Mouse (Mus musculus): ENCODE results near the gene BC034090.
"Not testable (repeated sequence)": the region's sequence is repeated elsewhere in the genome, so short reads cannot be mapped to it uniquely, and the experiment has no call there.

The BC034090 gene

GRCm38 (mm10) chr1:155192805-155193368 is 51.4 kb downstream of the BC034090 start:
- no peak for DNase-seq (ENCODE audit: low spot score in 2 of 2)

GRCm38 (mm10) chr1:155191671-155192070 is 52.6 kb downstream of the BC034090 start:
- DNase-seq (ENCODE audit: low spot score in 2 of 2) = no peak

GRCm38 (mm10) chr1:155191219-155191618 is 53.0 kb downstream of the BC034090 start:
- no peak for DNase-seq (ENCODE audit: low spot score in 2 of 2)

- DNase-seq (ENCODE audit: low spot score in 2 of 2) = no peak
Observed at GRCm38 (mm10) chr1:155188656-155189055, 55.6 kb downstream of the BC034090 start.

GRCm38 (mm10) chr1:155184191-155184590 is 60.1 kb downstream of the BC034090 start:
- DNase-seq (ENCODE audit: low spot score in 2 of 2) = no peak

GRCm38 (mm10) chr1:155178192-155178924 is 65.9 kb downstream of the BC034090 start:
- no peak for DNase-seq (ENCODE audit: low spot score in 2 of 2)

- DNase-seq (ENCODE audit: low spot score in 2 of 2) = no peak
Observed at GRCm38 (mm10) chr1:155174424-155174823, 69.8 kb downstream of the BC034090 start.

- not testable (repeated sequence) for DNase-seq (ENCODE audit: low spot score in 2 of 2)
Observed at GRCm38 (mm10) chr1:155173644-155174016, 70.6 kb downstream of the BC034090 start.

GRCm38 (mm10) chr1:155172895-155173643 is 71.2 kb downstream of the BC034090 start:
- no peak for DNase-seq (ENCODE audit: low spot score in 2 of 2)

- no peak for DNase-seq (ENCODE audit: low spot score in 2 of 2)
Observed at GRCm38 (mm10) chr1:155169935-155170334, 74.3 kb downstream of the BC034090 start.

GRCm38 (mm10) chr1:155167453-155167852 is 76.8 kb downstream of the BC034090 start:
- no peak for DNase-seq (ENCODE audit: low spot score in 2 of 2)

All from heart, adult 9 months (tissue).